Mouse (Mus musculus): ENCODE results near the gene Endou. TPM values are rescaled to one million over a fixed set of nuclear protein-coding genes. Genes with fewer than 3 reads are reported as not detected.

Gene Endou
- total RNA-seq, 2 experiments from 2014 or later = 0.13 to 0.22 TPM

- DNase-seq = no peak
- intact Hi-C loops (cut with DNase I) = no loop called here
- no peak overlapping the region for H3K4me3 ChIP-seq
- no peak for TF ChIP-seq CTCF (IDR thresholded peaks at IDR 0.05)
- peak overlapping the region; percentile 8; the same call in 1 of the 2 replicates for H3K27ac ChIP-seq
Observed at GRCm38 (mm10) chr15:97740283-97740732, 9.2 kb upstream of the Endou start.

- intact Hi-C loops (cut with DNase I) = no loop called here
Observed at GRCm38 (mm10) chr15:97738923-97739322, 7.8 kb upstream of the Endou start.

GRCm38 (mm10) chr15:97731988-97732387 is 849 bp upstream of the Endou start:
- no peak for TF ChIP-seq CTCF (IDR thresholded peaks at IDR 0.05)
- H3K4me3 ChIP-seq = no peak overlapping the region

More at GRCm38 (mm10) chr15:97738923-97739322, 7.8 kb upstream of the Endou start:
- H3K27ac ChIP-seq = no peak overlapping the region
- no peak for TF ChIP-seq CTCF (IDR thresholded peaks at IDR 0.05)
- H3K4me3 ChIP-seq = no peak overlapping the region
- no peak for DNase-seq

GRCm38 (mm10) chr15:97730365-97730764 is 774 bp downstream of the Endou start:
- Histone ChIP-seq H3K27ac (0 out of 2 replicates have a peak overlapping the region, but pooled peaks have one; percentile 8), H3K4me3 (no peak overlapping the region)
- no peak for DNase-seq
- intact Hi-C loops (cut with DNase I) = loop anchor here (1.0 kb wide), 1 partner anchor 20 kb away; no protein-coding TSS in a partner anchor
- no peak for TF ChIP-seq CTCF (IDR thresholded peaks at IDR 0.05)

More at GRCm38 (mm10) chr15:97731988-97732387, 849 bp upstream of the Endou start:
- no peak for DNase-seq
- H3K27ac ChIP-seq = no peak overlapping the region
- intact Hi-C loops (cut with DNase I) = no loop called here

GRCm38 (mm10) chr15:97728804-97729203 is 2.3 kb downstream of the Endou start:
- peak; percentile 56 for DNase-seq
- TF ChIP-seq CTCF (IDR thresholded peaks at IDR 0.05) = no peak
- H3K4me3 ChIP-seq = no peak overlapping the region
- H3K27ac ChIP-seq = peak overlapping the region; percentile 77
- intact Hi-C loops (cut with DNase I) = no loop called here

GRCm38 (mm10) chr15:97728394-97728793 is 2.7 kb downstream of the Endou start:
- TF ChIP-seq CTCF (IDR thresholded peaks at IDR 0.05) = no peak
- DNase-seq = no peak
- intact Hi-C loops (cut with DNase I) = no loop called here

GRCm38 (mm10) chr15:97727520-97727919 is 3.6 kb downstream of the Endou start:
- no peak for DNase-seq
- intact Hi-C loops (cut with DNase I) = no loop called here
- TF ChIP-seq CTCF (IDR thresholded peaks at IDR 0.05) = no peak
- Histone ChIP-seq H3K4me3 (no peak overlapping the region), H3K27ac (peak overlapping the region; percentile 77)

More at GRCm38 (mm10) chr15:97728394-97728793, 2.7 kb downstream of the Endou start:
- H3K4me3 ChIP-seq = no peak overlapping the region
- peak overlapping the region; percentile 77 for H3K27ac ChIP-seq

- peak; percentile 62 for DNase-seq
- Histone ChIP-seq H3K4me3 (no peak overlapping the region), H3K27ac (peak overlapping the region; percentile 77)
- no peak for TF ChIP-seq CTCF (IDR thresholded peaks at IDR 0.05)
- intact Hi-C loops (cut with DNase I) = no loop called here
Observed at GRCm38 (mm10) chr15:97727048-97727447, 4.1 kb downstream of the Endou start.

GRCm38 (mm10) chr15:97726310-97726709 is 4.8 kb downstream of the Endou start:
- intact Hi-C loops (cut with DNase I) = no loop called here
- DNase-seq = no peak
- Histone ChIP-seq H3K27ac (peak overlapping the region; percentile 77), H3K4me3 (no peak overlapping the region)
- TF ChIP-seq CTCF (IDR thresholded peaks at IDR 0.05) = no peak

GRCm38 (mm10) chr15:97725198-97725785 is 5.8 kb downstream of the Endou start:
- intact Hi-C loops (cut with DNase I) = no loop called here
- no peak for TF ChIP-seq CTCF (IDR thresholded peaks at IDR 0.05)
- no peak overlapping the region for H3K4me3 ChIP-seq
- no peak for DNase-seq
- H3K27ac ChIP-seq = peak overlapping the region; percentile 38; the same call in 1 of the 2 replicates

GRCm38 (mm10) chr15:97724346-97725197 is 6.6 kb downstream of the Endou start:
- no peak for TF ChIP-seq CTCF (IDR thresholded peaks at IDR 0.05)
- Histone ChIP-seq H3K27ac (peak overlapping the region; percentile 20; the same call in 1 of the 2 replicates), H3K4me3 (no peak overlapping the region)
- intact Hi-C loops (cut with DNase I) = no loop called here
- DNase-seq = no peak

- DNase-seq = no peak
- Histone ChIP-seq H3K4me3 (no peak overlapping the region), H3K27ac (no peak overlapping the region)
- intact Hi-C loops (cut with DNase I) = no loop called here
- TF ChIP-seq CTCF (IDR thresholded peaks at IDR 0.05) = no peak
Observed at GRCm38 (mm10) chr15:97723536-97724345, 7.4 kb downstream of the Endou start.

Measured in gastrocnemius, adult 2 months (tissue).